Mouse (Mus musculus) liver, embryonic 13.5 days (tissue): ENCODE measurements at regions not wholly inside any gene's neighbourhood (a gene's known extent, or its start where the extent isn't known, plus 50 kb on each side); places are given as distances from the start of the nearest gene placed in this dataset.
A peak's percentile ranks its signal among the peaks of the same experiment; 100 is the strongest.

Source experiments
- ATAC-seq: fragments of 200-750 bp; cut with Nextera tagmentation; 2 replicates; pipeline ENCODE4 v1.8.0; 2017; ENCODE audit warnings: low read depth, mild to moderate bottlenecking, moderate number of reproducible peaks, moderate library complexity
- DNase-seq: peaks from one replicate; pipeline ENCODE4 v3.0.0; 2022
- H3K27ac ChIP-seq: fragments of 300-500 bp; sonication (generic); 2 replicates; pipeline ENCODE4 v1.5.1; 2015; ENCODE audit warnings: moderate library complexity, mild to moderate bottlenecking, inconsistent platforms
- H3K27me3 ChIP-seq: fragments of 300-500 bp; sonication (generic); 2 replicates; pipeline ENCODE4 v1.6.1; 2015; ENCODE audit warnings: mild to moderate bottlenecking, inconsistent platforms
- H3K36me3 ChIP-seq: fragments of 300-500 bp; sonication (generic); 2 replicates; pipeline ENCODE4 v1.6.1; 2015; ENCODE audit warnings: mild to moderate bottlenecking, inconsistent platforms
- H3K4me1 ChIP-seq: fragments of 300-500 bp; sonication (generic); replicated peaks from 2 replicates; pipeline ENCODE4 v1.6.1; 2015; ENCODE audit warnings: inconsistent platforms
- H3K4me2 ChIP-seq: fragments of 300-500 bp; sonication (generic); 2 replicates; pipeline ENCODE4 v1.6.1; 2015; ENCODE audit warnings: inconsistent platforms, mild to moderate bottlenecking, moderate library complexity
- H3K4me3 ChIP-seq: fragments of 300-500 bp; sonication (generic); replicated peaks from 2 replicates; pipeline ENCODE4 v1.5.1; 2015; ENCODE audit warnings: mild to moderate bottlenecking, inconsistent platforms
- H3K9ac ChIP-seq: fragments of 300-500 bp; sonication (generic); 2 replicates; pipeline ENCODE4 v1.6.1; 2015; ENCODE audit warnings: mild to moderate bottlenecking, inconsistent platforms
- H3K9me3 ChIP-seq: fragments of 300-500 bp; sonication (generic); replicated peaks from 2 replicates; pipeline ENCODE4 v1.6.1; 2016; ENCODE audit warnings: inconsistent platforms
- WGBS: fragments of 180-500 bp; shearing (Covaris S2); methylation state at CpG from one replicate; pipeline ENCODE4 v1.1.7; 2015; ENCODE audit not compliant: insufficient replicate concordance; 5-methylcytosine and 5-hydroxymethylcytosine counted together

- DNase-seq = no peak
- Histone ChIP-seq H3K4me2 (no peak overlapping the region), H3K27me3 (no peaks in the 10 kb centered on the region), H3K27ac (no peak overlapping the region), H3K4me3 (no peak overlapping the region), H3K36me3 (no peaks in the 10 kb centered on the region), H3K9ac (no peak overlapping the region), H3K4me1 (peaks cover 17% of the 10 kb centered on the region; the same call in 1 of the 2 replicates), H3K9me3 (no peaks in the 10 kb centered on the region)
- ATAC-seq = no peak
- 69% methylated on average over 8 of the region's 8 CpGs for WGBS
These were observed 71.3 kb upstream of the Slc38a2 start for GRCm38 (mm10) chr15:96770786-96771185.

GRCm38 (mm10) chr15:96770299-96770698, 70.8 kb upstream of the Slc38a2 start:
- no peak for DNase-seq
- H3K36me3 ChIP-seq = no peaks in the 10 kb centered on the region
- H3K27ac ChIP-seq = no peak overlapping the region
- H3K4me2 ChIP-seq = no peak overlapping the region
- no peaks in the 10 kb centered on the region for H3K9me3 ChIP-seq
- 57% methylated on average over 7 of the region's 7 CpGs for WGBS
- no peak for ATAC-seq
- H3K27me3 ChIP-seq = no peaks in the 10 kb centered on the region
- no peak overlapping the region for H3K9ac ChIP-seq
- peaks cover 14% of the 10 kb centered on the region; the same call in 1 of the 2 replicates for H3K4me1 ChIP-seq
- no peak overlapping the region for H3K4me3 ChIP-seq

DNA sequence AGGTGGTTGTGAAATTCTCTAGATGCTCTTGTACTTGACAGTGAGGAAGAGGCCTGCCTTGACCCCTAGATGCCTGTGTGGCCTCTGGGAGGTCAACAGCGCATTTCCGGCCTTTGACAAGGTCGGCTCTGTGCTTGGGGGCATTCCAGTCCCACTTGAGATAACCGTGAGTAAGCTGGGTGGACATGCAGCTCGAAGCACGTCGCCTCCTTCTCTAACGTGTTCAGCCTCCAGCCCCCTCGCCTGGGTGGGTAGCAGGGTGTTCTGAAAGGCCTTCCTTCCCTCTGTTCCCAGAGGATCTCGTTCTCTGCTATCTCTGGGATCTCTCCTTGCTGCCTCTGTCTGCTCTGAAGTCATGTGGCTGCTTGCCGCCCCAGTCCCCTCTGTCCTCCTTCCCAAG, 70.2 kb upstream of the Slc38a2 start:
- WGBS = 62% methylated on average over 11 of the region's 11 CpGs
- H3K9ac ChIP-seq = no peak overlapping the region
- peaks cover 14% of the 10 kb centered on the region; the same call in 1 of the 2 replicates for H3K4me1 ChIP-seq
- no peak overlapping the region for H3K4me3 ChIP-seq
- H3K36me3 ChIP-seq = no peaks in the 10 kb centered on the region
- ATAC-seq = no peak
- no peaks in the 10 kb centered on the region for H3K9me3 ChIP-seq
- H3K27ac ChIP-seq = no peak overlapping the region
- no peaks in the 10 kb centered on the region for H3K27me3 ChIP-seq
- no peak overlapping the region for H3K4me2 ChIP-seq
- no peak for DNase-seq

DNA sequence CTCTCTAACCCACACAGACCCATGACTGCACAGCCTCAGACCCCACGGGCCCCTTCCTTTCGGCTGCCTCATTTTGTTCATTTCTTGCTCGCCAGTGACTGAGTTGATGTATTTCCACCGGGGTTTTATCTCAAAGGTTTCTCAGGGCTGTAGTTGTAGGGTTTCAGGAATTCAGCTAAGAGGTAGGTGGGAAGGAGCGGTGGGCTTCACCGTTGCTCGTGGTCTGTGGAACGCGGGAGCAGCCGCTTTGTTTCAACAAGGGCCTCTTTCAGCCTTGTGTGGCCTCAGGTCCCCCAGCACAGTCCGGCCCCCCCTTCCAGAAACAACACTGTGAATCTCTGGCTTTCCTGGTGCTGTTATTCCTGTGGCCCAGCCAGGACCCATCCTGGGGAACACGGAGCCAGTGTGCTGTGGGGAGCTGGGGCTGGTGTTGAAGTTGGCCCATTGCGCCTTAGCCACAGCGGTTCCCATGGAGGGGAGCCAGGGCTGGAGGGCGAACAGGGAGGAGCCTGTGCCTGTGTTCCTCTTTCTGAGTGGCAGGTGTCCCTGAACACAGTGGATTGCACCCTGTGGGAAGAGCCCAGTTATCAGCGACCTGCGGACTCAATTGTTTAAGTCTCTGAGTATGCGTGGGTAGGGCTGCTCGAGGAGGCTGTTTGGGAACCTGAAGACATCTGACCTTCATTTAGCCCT, 68.9 kb upstream of the Slc38a2 start:
- H3K27me3 ChIP-seq = no peaks in the 10 kb centered on the region
- DNase-seq (no peak), ATAC-seq (no peak; the same call in 1 of the 2 replicates)
- WGBS = 62% methylated on average over 19 of the region's 19 CpGs
- no peaks in the 10 kb centered on the region for H3K36me3 ChIP-seq
- H3K9ac ChIP-seq = no peak overlapping the region
- H3K4me1 ChIP-seq = peaks cover 11% of the 10 kb centered on the region; the same call in 1 of the 2 replicates
- no peaks in the 10 kb centered on the region for H3K9me3 ChIP-seq
- H3K4me2 ChIP-seq = no peak overlapping the region
- no peak overlapping the region for H3K4me3 ChIP-seq
- H3K27ac ChIP-seq = no peak overlapping the region

GRCm38 (mm10) chr15:96767188-96767587, 67.7 kb upstream of the Slc38a2 start:
- Histone ChIP-seq H3K36me3 (no peaks in the 10 kb centered on the region), H3K9ac (no peak overlapping the region), H3K4me2 (no peak overlapping the region), H3K4me1 (peaks cover 11% of the 10 kb centered on the region; the same call in 1 of the 2 replicates), H3K4me3 (no peak overlapping the region), H3K27ac (no peak overlapping the region), H3K9me3 (no peaks in the 10 kb centered on the region), H3K27me3 (no peaks in the 10 kb centered on the region)
- ATAC-seq = no peak
- DNase-seq = no peak
- WGBS = 29% methylated on average over 5 of the region's 5 CpGs

GRCm38 (mm10) chr15:96766238-96766637, 66.7 kb upstream of the Slc38a2 start:
- ATAC-seq (no peak), DNase-seq (no peak)
- no peak overlapping the region for H3K4me3 ChIP-seq
- peaks cover 11% of the 10 kb centered on the region; the same call in 1 of the 2 replicates for H3K4me1 ChIP-seq
- no peaks in the 10 kb centered on the region for H3K27me3 ChIP-seq
- H3K36me3 ChIP-seq = no peaks in the 10 kb centered on the region
- H3K9me3 ChIP-seq = no peaks in the 10 kb centered on the region
- no peak overlapping the region for H3K9ac ChIP-seq
- 91% methylated on average over 9 of the region's 9 CpGs for WGBS
- no peak overlapping the region for H3K4me2 ChIP-seq
- H3K27ac ChIP-seq = no peak overlapping the region

GRCm38 (mm10) chr15:96763611-96764010, 64.1 kb upstream of the Slc38a2 start:
- ATAC-seq (no peak), DNase-seq (no peak)
- Histone ChIP-seq H3K4me3 (no peak overlapping the region), H3K4me2 (no peak overlapping the region), H3K4me1 (peaks cover 8% of the 10 kb centered on the region), H3K9ac (no peak overlapping the region), H3K27me3 (no peaks in the 10 kb centered on the region), H3K27ac (no peak overlapping the region), H3K9me3 (no peaks in the 10 kb centered on the region), H3K36me3 (no peaks in the 10 kb centered on the region)
- WGBS = 48% methylated on average over 1 of the region's 1 CpGs

DNA sequence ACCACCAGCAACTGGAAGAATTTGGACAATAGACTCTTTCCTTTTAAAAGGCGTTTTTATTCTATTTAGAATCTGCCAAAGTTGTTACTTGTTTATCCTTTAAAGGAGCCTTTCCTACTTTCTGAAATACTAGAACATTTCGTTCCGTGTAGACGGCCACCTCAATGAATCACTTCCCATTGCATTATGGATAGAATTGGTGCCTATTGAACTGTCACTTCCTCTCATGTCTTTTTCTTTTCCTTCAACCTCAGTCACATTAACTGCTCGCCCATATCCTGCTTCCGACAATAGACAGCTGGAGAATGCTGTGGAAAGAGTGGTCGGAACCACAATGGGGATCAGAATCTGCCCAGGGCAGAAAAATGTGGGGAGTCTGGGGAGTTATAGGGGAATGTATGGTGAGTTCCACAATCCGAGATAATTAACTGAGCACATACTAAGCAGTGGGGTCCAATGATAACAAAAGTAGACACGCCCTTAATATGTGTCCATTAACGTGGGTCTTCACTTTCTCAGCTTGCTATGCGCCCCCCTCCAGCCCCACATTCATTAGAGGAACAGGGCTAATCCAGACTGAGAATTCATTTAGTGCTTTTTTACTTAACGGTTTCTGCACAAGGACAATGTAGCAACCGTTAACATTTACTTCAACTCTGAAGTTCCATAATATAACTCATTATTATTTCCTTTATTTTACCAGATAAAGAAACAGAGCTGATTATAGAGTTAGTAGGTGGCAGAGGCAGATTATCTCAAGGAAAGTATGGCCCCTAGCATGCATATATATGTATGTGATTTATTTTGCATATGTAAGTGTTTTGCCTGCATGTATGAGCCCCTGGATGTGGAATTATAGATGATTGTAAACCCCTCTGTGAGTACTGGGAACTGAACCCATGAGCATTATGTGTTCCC, 59.8 kb upstream of the Slc38a2 start:
- Histone ChIP-seq H3K9me3 (no peaks in the 10 kb centered on the region), H3K36me3 (no peaks in the 10 kb centered on the region), H3K4me3 (no peak overlapping the region), H3K27ac (no peak overlapping the region), H3K4me1 (peaks cover 8% of the 10 kb centered on the region), H3K27me3 (no peaks in the 10 kb centered on the region), H3K9ac (no peak overlapping the region), H3K4me2 (no peak overlapping the region)
- DNase-seq (no peak), ATAC-seq (no peak)
- WGBS = 44% methylated on average over 13 of the region's 13 CpGs

DNA sequence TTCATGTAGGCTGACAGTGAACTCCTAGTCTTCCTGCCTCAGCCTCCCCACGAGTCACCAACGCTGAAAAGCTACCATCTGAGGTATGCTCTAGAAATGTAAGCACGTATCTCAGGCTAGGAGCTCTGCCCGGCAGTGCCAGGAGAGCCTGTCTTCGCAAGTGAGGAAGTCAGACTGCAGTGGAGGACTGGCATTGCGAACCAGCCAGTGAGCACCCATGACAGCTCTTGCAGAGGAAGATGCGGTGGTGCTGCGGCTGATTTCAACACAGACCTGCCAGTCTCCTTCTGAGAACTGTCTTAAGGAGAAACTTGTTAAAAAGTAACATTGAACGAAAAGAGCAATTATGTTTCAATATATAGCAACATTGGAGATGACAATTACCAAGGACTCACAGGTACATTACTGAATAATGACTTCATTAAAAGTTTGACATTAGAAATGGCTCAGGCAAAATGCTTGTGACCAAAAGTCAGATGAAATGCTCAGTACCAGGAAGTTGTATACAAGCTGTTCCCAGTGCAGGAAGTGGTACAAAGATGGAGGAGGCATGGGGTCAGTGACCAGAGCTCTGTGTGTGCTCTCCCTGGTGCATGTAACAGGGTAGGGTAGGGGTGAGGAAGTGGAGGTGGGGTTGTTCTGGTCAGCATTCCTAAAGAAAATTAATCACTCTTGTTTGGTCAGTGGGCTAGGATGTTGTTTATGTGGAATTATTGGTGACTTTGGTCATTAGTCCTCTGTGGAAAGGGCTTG, 58.1 kb upstream of the Slc38a2 start:
- H3K9me3 ChIP-seq = no peaks in the 10 kb centered on the region
- H3K4me2 ChIP-seq = no peak overlapping the region
- H3K9ac ChIP-seq = no peak overlapping the region
- 31% methylated on average over 9 of the region's 9 CpGs for WGBS
- ATAC-seq = no peak
- peaks cover 8% of the 10 kb centered on the region for H3K4me1 ChIP-seq
- peak overlapping the region; percentile 18; the same call in 1 of the 2 replicates for H3K27ac ChIP-seq
- H3K36me3 ChIP-seq = no peaks in the 10 kb centered on the region
- DNase-seq = no peak
- H3K27me3 ChIP-seq = no peaks in the 10 kb centered on the region
- no peak overlapping the region for H3K4me3 ChIP-seq

- ATAC-seq = no peak
- Histone ChIP-seq H3K9ac (no peak overlapping the region), H3K27me3 (no peaks in the 10 kb centered on the region), H3K4me3 (no peak overlapping the region), H3K4me2 (no peak overlapping the region), H3K27ac (no peak overlapping the region), H3K9me3 (no peaks in the 10 kb centered on the region), H3K4me1 (peaks cover 14% of the 10 kb centered on the region), H3K36me3 (no peaks in the 10 kb centered on the region)
- 60% methylated on average over 7 of the region's 7 CpGs for WGBS
- no peak for DNase-seq
These were observed 56.9 kb upstream of the Slc38a2 start for GRCm38 (mm10) chr15:96756456-96756855.

DNA sequence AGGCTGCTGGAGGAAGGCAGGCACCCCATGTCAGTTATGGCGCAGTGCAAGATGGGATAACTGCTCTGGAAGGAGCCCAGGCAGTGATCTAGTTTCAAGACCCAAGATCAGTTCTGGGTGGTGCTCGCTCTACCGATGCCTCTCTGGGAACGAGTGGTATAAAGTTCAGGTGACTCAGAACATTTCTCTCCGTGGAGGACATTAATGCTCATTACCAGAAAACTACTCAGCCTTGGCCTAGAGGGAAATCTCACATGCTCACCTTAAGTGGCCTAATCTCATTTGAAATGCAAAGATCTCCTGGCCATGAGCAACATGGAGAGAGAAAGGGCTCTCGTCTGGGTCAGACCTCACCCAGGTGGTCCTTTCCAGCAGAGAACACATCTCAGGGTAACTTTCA, 56.4 kb upstream of the Slc38a2 start:
- no peaks in the 10 kb centered on the region for H3K9me3 ChIP-seq
- no peak overlapping the region for H3K9ac ChIP-seq
- no peaks in the 10 kb centered on the region for H3K36me3 ChIP-seq
- no peak overlapping the region for H3K4me3 ChIP-seq
- no peak overlapping the region for H3K27ac ChIP-seq
- no peak overlapping the region for H3K4me2 ChIP-seq
- no peaks in the 10 kb centered on the region for H3K27me3 ChIP-seq
- H3K4me1 ChIP-seq = peaks cover 18% of the 10 kb centered on the region
- no peak for ATAC-seq
- WGBS = 66% methylated on average over 6 of the region's 6 CpGs
- DNase-seq = no peak
